ENCODE assay signal across 21 mouse cellular contexts in the genomic region with DNA sequence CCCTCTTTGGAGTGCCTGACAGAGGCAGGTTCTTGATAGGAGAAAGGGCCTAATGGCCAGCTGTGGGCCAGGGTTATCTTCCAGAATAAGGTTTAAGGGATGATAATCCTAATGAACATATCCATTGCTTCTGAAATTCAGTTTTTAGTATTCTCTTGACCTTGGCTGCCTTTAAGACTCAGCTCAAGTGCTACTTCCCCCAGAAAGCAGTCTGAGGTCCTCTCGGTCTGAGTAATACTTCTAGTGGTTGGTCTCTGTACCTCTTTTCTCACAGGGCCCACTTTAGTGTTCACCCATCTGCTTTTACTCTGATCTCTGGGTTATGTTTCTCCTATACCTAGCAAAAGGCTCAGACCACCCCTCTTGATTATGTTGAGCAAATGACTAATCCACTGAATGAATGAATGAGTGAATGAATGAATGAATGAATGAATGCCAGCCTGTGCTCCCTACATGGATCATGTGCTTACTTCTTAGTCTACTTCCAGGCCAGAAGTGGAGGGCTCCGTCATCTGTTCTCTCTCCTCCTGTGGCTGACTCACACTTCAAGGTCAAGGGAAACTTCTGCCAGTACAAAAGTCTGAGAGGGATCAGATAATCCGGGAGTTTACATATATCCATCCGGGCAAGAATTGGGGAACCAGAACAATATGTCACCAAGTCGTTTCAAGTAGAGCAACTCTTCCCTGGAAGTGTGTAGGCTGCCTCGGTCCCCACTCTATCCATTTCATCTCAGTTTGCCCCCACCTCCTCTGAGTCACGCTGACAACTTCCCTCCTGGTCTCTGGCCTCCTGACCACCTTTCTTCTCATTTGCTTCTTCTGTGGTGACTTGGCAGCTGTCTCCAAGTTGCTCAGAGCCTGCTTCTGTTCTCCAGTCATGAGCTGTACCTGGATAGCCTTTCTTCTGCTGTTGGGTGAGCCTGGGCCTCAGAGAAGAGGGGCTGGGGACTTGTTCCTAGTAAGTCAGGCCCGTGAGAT. TPM values are rescaled to one million over a fixed set of nuclear protein-coding genes. Genes with fewer than 3 reads are reported as not detected.
DNase-seq lines count a peak whose midpoint lies in the region; ATAC-seq and TF ChIP-seq lines count a peak whose summit lies in the region.
"Had no signal": no experiment of that assay in that cellular context is flagged by ENCODE, and none has a peak within 500 bp of the region (broad histone marks: within the 10 kb centered on the region; RNA-seq: fewer than 3 reads in every experiment).

A gene (plus strand): TSS at position 807 of the 980 bp plus-strand sequence.

- H3K4me3 ChIP-seq in thymus, adult 2 months (ENCODE audit: control insufficient read depth, insufficient read depth, low read length) = no peak within 1 kb of the TSS
- H3K4me3 ChIP-seq in midbrain, embryonic 16.5 days (ENCODE audit: low read depth, low read length) = no peak within 1 kb of the TSS
- no peak within 1 kb of the TSS for H3K4me3 ChIP-seq in kidney, embryonic 16.5 days (ENCODE audit: low read length)
- H3K4me3 ChIP-seq: gastrocnemius, adult 2 months; limb, embryonic 13.5 days; midbrain, embryonic 13.5 days; stomach, embryonic 15.5 days had no signal

- no peak for DNase-seq in thymus, adult 2 months
- no peak for DNase-seq in thymus, postnatal 0 days (ENCODE audit: low spot score)
- peak; percentile 23 to 55 for DNase-seq in adrenal gland, postnatal 36 days
- DNase-seq in lung, postnatal 4 days = peak; percentile 28 to 44
- DNase-seq in yolk sac, embryonic 10.5 days (ENCODE audit: low spot score) = no peak
- DNase-seq: cerebellum, postnatal 14 days; forebrain, postnatal 0 days; gastrocnemius, adult 2 months; heart, postnatal 10 days; kidney, adult 11 months; kidney, postnatal 25 days; layer of hippocampus, postnatal 36 days; liver, postnatal 0 days; thymus, postnatal 25 days had no signal

- H3K4me1 ChIP-seq in thymus, adult 2 months (replicated peaks; ENCODE audit: control insufficient read depth, insufficient read depth, low read length) = peaks cover 14% of the 10 kb centered on the region
- no peaks in the 10 kb centered on the region for H3K4me1 ChIP-seq in midbrain, embryonic 16.5 days (ENCODE audit: control insufficient read depth, insufficient read depth, low read length)
- H3K4me1 ChIP-seq in kidney, embryonic 16.5 days (ENCODE audit: insufficient read depth, low read length) = no peaks in the 10 kb centered on the region
- H3K4me1 ChIP-seq: limb, embryonic 13.5 days; midbrain, embryonic 13.5 days; stomach, embryonic 15.5 days had no signal

- no peaks in the 10 kb centered on the region for H3K9me3 ChIP-seq in midbrain, embryonic 16.5 days (replicated peaks; ENCODE audit: control insufficient read depth, low read length, poor library complexity, severe bottlenecking)
- H3K9me3 ChIP-seq in kidney, embryonic 16.5 days (ENCODE audit: low read length) = no peaks in the 10 kb centered on the region
- H3K9me3 ChIP-seq: limb, embryonic 13.5 days; midbrain, embryonic 13.5 days; stomach, embryonic 15.5 days had no signal

- no peak for ATAC-seq in midbrain, embryonic 16.5 days
- no peak for ATAC-seq in kidney, embryonic 16.5 days (ENCODE audit: low FRiP score, low TSS enrichment)
- ATAC-seq: forebrain, postnatal 0 days; hindbrain, embryonic 16.5 days; liver, postnatal 0 days; midbrain, embryonic 13.5 days had no signal

- no peak within 1 kb of the TSS for H3K4me2 ChIP-seq in midbrain, embryonic 16.5 days (ENCODE audit: low read length)
- no peak within 1 kb of the TSS for H3K4me2 ChIP-seq in kidney, embryonic 16.5 days (replicated peaks; ENCODE audit: low read depth, low read length)
- H3K4me2 ChIP-seq: limb, embryonic 13.5 days; midbrain, embryonic 13.5 days; stomach, embryonic 15.5 days had no signal

- no peaks in the 10 kb centered on the region for H3K27me3 ChIP-seq in thymus, adult 2 months (ENCODE audit: control insufficient read depth, insufficient read depth, low read length)
- no peaks in the 10 kb centered on the region for H3K27me3 ChIP-seq in midbrain, embryonic 16.5 days (ENCODE audit: control insufficient read depth, insufficient read depth, low read depth, low read length)
- H3K27me3 ChIP-seq in kidney, embryonic 16.5 days (ENCODE audit: insufficient read depth, low read length) = no peaks in the 10 kb centered on the region
- H3K27me3 ChIP-seq: limb, embryonic 13.5 days; midbrain, embryonic 13.5 days; stomach, embryonic 15.5 days had no signal

- H3K36me3 ChIP-seq in thymus, adult 2 months (ENCODE audit: control insufficient read depth, insufficient read depth, low read length) = no peaks in the 10 kb centered on the region
- no peaks in the 10 kb centered on the region for H3K36me3 ChIP-seq in midbrain, embryonic 16.5 days (ENCODE audit: control insufficient read depth, insufficient read depth, low read length)
- H3K36me3 ChIP-seq in kidney, embryonic 16.5 days (ENCODE audit: insufficient read depth, low read length) = no peaks in the 10 kb centered on the region
- H3K36me3 ChIP-seq: limb, embryonic 13.5 days; midbrain, embryonic 13.5 days; stomach, embryonic 15.5 days had no signal

- no peak for TF ChIP-seq POLR2A in thymus, adult 2 months (IDR thresholded peaks at IDR 0.05; ENCODE audit: control insufficient read depth, extremely low read depth, insufficient read depth, low read length, poor library complexity)

- no peak within 1 kb of the TSS for H3K9ac ChIP-seq in midbrain, embryonic 16.5 days (ENCODE audit: low read depth, low read length)
- no peak within 1 kb of the TSS for H3K9ac ChIP-seq in kidney, embryonic 16.5 days (replicated peaks; ENCODE audit: low read length)
- H3K9ac ChIP-seq: forebrain, postnatal 0 days; limb, embryonic 13.5 days; liver, postnatal 0 days; midbrain, embryonic 13.5 days; stomach, embryonic 15.5 days had no signal

- no peak for TF ChIP-seq CTCF in thymus, adult 2 months (IDR thresholded peaks at IDR 0.05; ENCODE audit: borderline replicate concordance, control insufficient read depth, extremely low read depth, insufficient read depth, low read length, poor library complexity)

- 61% methylated on average over 8 of the region's 8 CpGs for WGBS in thymus, adult 2 months
- 83% methylated on average over 8 of the region's 8 CpGs for WGBS in midbrain, embryonic 16.5 days
- WGBS in kidney, embryonic 16.5 days = 74% methylated on average over 8 of the region's 8 CpGs

- H3K27ac ChIP-seq in thymus, adult 2 months (ENCODE audit: control insufficient read depth, insufficient read depth, low read length) = no peak within 1 kb of the TSS
- no peak within 1 kb of the TSS for H3K27ac ChIP-seq in midbrain, embryonic 16.5 days (ENCODE audit: low read length)
- no peak within 1 kb of the TSS for H3K27ac ChIP-seq in kidney, embryonic 16.5 days (ENCODE audit: low read length)
- H3K27ac ChIP-seq: limb, embryonic 13.5 days; midbrain, embryonic 13.5 days; stomach, embryonic 15.5 days had no signal

RNA-seq across cellular contexts. Expression of the gene that starts here (rescaled TPM):
- polyA plus RNA-seq in thymus, adult 2 months (2012; rRNA removed) = 9.4 and 14.7 TPM in 2 replicates
- 1.5 and 1.6 TPM in 2 replicates for polyA plus RNA-seq in thymus, postnatal 0 days (2015; fragmentation: Nextera tagmentation; extraction: Ambion mirVana)
- total RNA-seq in adrenal gland, postnatal 36 days (2021) = 1 to 10 TPM in 1 of 2 experiments, under 1 TPM in 1; 0.89 to 2.9 TPM
- polyA plus RNA-seq in midbrain, embryonic 16.5 days (2015; fragmentation: Nextera tagmentation; extraction: Ambion mirVana) = 0.09 and 0.21 TPM in 2 replicates
- 0.06 TPM in 2 replicates for polyA plus RNA-seq in kidney, embryonic 16.5 days (2015; fragmentation: Nextera tagmentation; extraction: Ambion mirVana)
- polyA plus RNA-seq: embryonic facial prominence, embryonic 11.5 days; limb, embryonic 13.5 days had no signal

Comparison
In these comparisons a context has a peak if more than half of its experiments do, and no peak if none do; other contexts are left out.
1. DNase-seq: peak in adrenal gland, postnatal 36 days (2 of 2) and lung, postnatal 4 days (2 of 2); none in thymus, adult 2 months (single experiment), thymus, postnatal 0 days (single experiment) and yolk sac, embryonic 10.5 days (single experiment).